Mouse (Mus musculus): ENCODE data around the gene Mrgprf. TPM values are rescaled to one million over a fixed set of nuclear protein-coding genes. Genes with fewer than 3 reads are reported as not detected.

Gene Mrgprf
- total RNA-seq (2012; rRNA removed): 0.49 and 0.85 TPM in 2 replicates

GRCm38 (mm10) chr7:145300321-145301007 is at the start of gene Mrgprf:
Gene Mrgprf, plus strand, starts transcription at chr7:145300828.
- H3K27ac ChIP-seq (ENCODE audit: insufficient read depth, low read depth, low read length, poor library complexity, severe bottlenecking): no peak within 1 kb of the TSS
- DNase-seq (ENCODE audit: low read depth, low spot score): no peak
- in situ Hi-C loops (cut with MboI; ENCODE audit: low sequenced_read_pairs in 2 of 2, unreplicated experiment in 2 of 2): no loop called here

GRCm38 (mm10) chr7:145252715-145253476 is 47.7 kb upstream of the Mrgprf start:
- no peak overlapping the region for H3K4me3 ChIP-seq (ENCODE audit: insufficient read depth in 1 of 2, low read depth in 1 of 2, low read length in 2 of 2, poor library complexity in 1 of 2, severe bottlenecking in 1 of 2)
- H3K9ac ChIP-seq (ENCODE audit: insufficient read depth, low read depth, low read length, poor library complexity, severe bottlenecking): no peak overlapping the region
- in situ Hi-C loops (cut with MboI; ENCODE audit: low sequenced_read_pairs in 2 of 2, unreplicated experiment in 2 of 2): no loop called here
- no peaks in the 10 kb centered on the region; the same call in 1 of the 2 replicates for H3K36me3 ChIP-seq (ENCODE audit: control insufficient read depth, insufficient read depth, low read length, poor library complexity, severe bottlenecking)
- peak; percentile 53 for DNase-seq (ENCODE audit: low read depth, low spot score)
- TF ChIP-seq MAFK (IDR thresholded peaks at IDR 0.05; ENCODE audit: insufficient read depth, low read depth, low read length): no peak
- no peak for TF ChIP-seq HCFC1 (IDR thresholded peaks at IDR 0.05; ENCODE audit: borderline replicate concordance, insufficient read depth, low read length)
- no peak for TF ChIP-seq ZNF384 (IDR thresholded peaks at IDR 0.05; ENCODE audit: low read depth, low read length)
- TF ChIP-seq ZC3H11A (IDR thresholded peaks at IDR 0.05; ENCODE audit: borderline replicate concordance, low read depth, low read length): 0 out of 2 replicates have a peak, but pooled peaks have one; percentile 48
- H3K27ac ChIP-seq (ENCODE audit: insufficient read depth, low read depth, low read length, poor library complexity, severe bottlenecking): no peak overlapping the region
- no peaks in the 10 kb centered on the region for H3K4me1 ChIP-seq (ENCODE audit: control insufficient read depth in 2 of 2, insufficient read depth in 2 of 2, low read length in 2 of 2, poor library complexity in 1 of 2)
- no peaks in the 10 kb centered on the region for H3K9me3 ChIP-seq (ENCODE audit: control insufficient read depth, insufficient read depth, low read depth, low read length)

More at GRCm38 (mm10) chr7:145300321-145301007, at the start of gene Mrgprf:
- Histone ChIP-seq H3K9ac (ENCODE audit: insufficient read depth, low read depth, low read length, poor library complexity, severe bottlenecking) (no peak within 1 kb of the TSS), H3K4me3 (ENCODE audit: insufficient read depth in 1 of 2, low read depth in 1 of 2, low read length in 2 of 2, poor library complexity in 1 of 2, severe bottlenecking in 1 of 2) (no peak within 1 kb of the TSS), H3K9me3 (ENCODE audit: control insufficient read depth, insufficient read depth, low read depth, low read length) (no peaks in the 10 kb centered on the region), H3K4me1 (ENCODE audit: control insufficient read depth in 2 of 2, insufficient read depth in 2 of 2, low read length in 2 of 2, poor library complexity in 1 of 2) (peaks cover 0 to 4% of the 10 kb centered on the region in 2 experiments; a peak in 1 of 4 replicates), H3K36me3 (ENCODE audit: control insufficient read depth, insufficient read depth, low read length, poor library complexity, severe bottlenecking) (no peaks in the 10 kb centered on the region)
- TF ChIP-seq HCFC1 (IDR thresholded peaks at IDR 0.05; ENCODE audit: borderline replicate concordance, insufficient read depth, low read length) (no peak), ZNF384 (IDR thresholded peaks at IDR 0.05; ENCODE audit: low read depth, low read length) (no peak), MAFK (IDR thresholded peaks at IDR 0.05; ENCODE audit: insufficient read depth, low read depth, low read length) (no peak), CHD2 (IDR thresholded peaks at IDR 0.05; ENCODE audit: low read depth, low read length) (no peak), ZC3H11A (IDR thresholded peaks at IDR 0.05; ENCODE audit: borderline replicate concordance, low read depth, low read length) (no peak)

- H3K9me3 ChIP-seq (ENCODE audit: control insufficient read depth, insufficient read depth, low read depth, low read length): no peaks in the 10 kb centered on the region
- no peak for DNase-seq (ENCODE audit: low read depth, low spot score)
- TF ChIP-seq MAFK (IDR thresholded peaks at IDR 0.05; ENCODE audit: insufficient read depth, low read depth, low read length) (no peak), ZC3H11A (IDR thresholded peaks at IDR 0.05; ENCODE audit: borderline replicate concordance, low read depth, low read length) (no peak), CHD2 (IDR thresholded peaks at IDR 0.05; ENCODE audit: low read depth, low read length) (no peak), HCFC1 (IDR thresholded peaks at IDR 0.05; ENCODE audit: borderline replicate concordance, insufficient read depth, low read length) (no peak)
- no peak overlapping the region for H3K27ac ChIP-seq (ENCODE audit: insufficient read depth, low read depth, low read length, poor library complexity, severe bottlenecking)
- H3K4me3 ChIP-seq (ENCODE audit: insufficient read depth in 1 of 2, low read depth in 1 of 2, low read length in 2 of 2, poor library complexity in 1 of 2, severe bottlenecking in 1 of 2): no peak overlapping the region
- H3K4me1 ChIP-seq (ENCODE audit: control insufficient read depth in 2 of 2, insufficient read depth in 2 of 2, low read length in 2 of 2, poor library complexity in 1 of 2): no peaks in the 10 kb centered on the region
- H3K9ac ChIP-seq (ENCODE audit: insufficient read depth, low read depth, low read length, poor library complexity, severe bottlenecking): no peak overlapping the region
- peaks cover 3% of the 10 kb centered on the region; the same call in 1 of the 2 replicates for H3K36me3 ChIP-seq (ENCODE audit: control insufficient read depth, insufficient read depth, low read length, poor library complexity, severe bottlenecking)
- in situ Hi-C loops (cut with MboI; ENCODE audit: low sequenced_read_pairs in 2 of 2, unreplicated experiment in 2 of 2): no loop called here
Observed at GRCm38 (mm10) chr7:145253986-145254630, 46.5 kb upstream of the Mrgprf start.

GRCm38 (mm10) chr7:145256092-145256491 is 44.5 kb upstream of the Mrgprf start:
- DNase-seq (ENCODE audit: low read depth, low spot score): no peak
- Histone ChIP-seq H3K9ac (ENCODE audit: insufficient read depth, low read depth, low read length, poor library complexity, severe bottlenecking) (no peak overlapping the region), H3K4me1 (ENCODE audit: control insufficient read depth in 2 of 2, insufficient read depth in 2 of 2, low read length in 2 of 2, poor library complexity in 1 of 2) (no peaks in the 10 kb centered on the region), H3K36me3 (ENCODE audit: control insufficient read depth, insufficient read depth, low read length, poor library complexity, severe bottlenecking) (peaks cover 3% of the 10 kb centered on the region; the same call in 1 of the 2 replicates), H3K9me3 (ENCODE audit: control insufficient read depth, insufficient read depth, low read depth, low read length) (no peaks in the 10 kb centered on the region), H3K27ac (ENCODE audit: insufficient read depth, low read depth, low read length, poor library complexity, severe bottlenecking) (no peak overlapping the region), H3K4me3 (ENCODE audit: insufficient read depth in 1 of 2, low read depth in 1 of 2, low read length in 2 of 2, poor library complexity in 1 of 2, severe bottlenecking in 1 of 2) (no peak overlapping the region)
- TF ChIP-seq ZNF384 (IDR thresholded peaks at IDR 0.05; ENCODE audit: low read depth, low read length) (no peak), HCFC1 (IDR thresholded peaks at IDR 0.05; ENCODE audit: borderline replicate concordance, insufficient read depth, low read length) (no peak), MAFK (IDR thresholded peaks at IDR 0.05; ENCODE audit: insufficient read depth, low read depth, low read length) (no peak), ZC3H11A (IDR thresholded peaks at IDR 0.05; ENCODE audit: borderline replicate concordance, low read depth, low read length) (no peak), CHD2 (IDR thresholded peaks at IDR 0.05; ENCODE audit: low read depth, low read length) (no peak)
- in situ Hi-C loops (cut with MboI; ENCODE audit: low sequenced_read_pairs in 2 of 2, unreplicated experiment in 2 of 2): no loop called here
